Mouse (Mus musculus) hindbrain, embryonic 16.5 days (tissue): ENCODE data around the gene Acbd4. TPM values are rescaled to one million over a fixed set of nuclear protein-coding genes. Genes with fewer than 3 reads are reported as not detected.

ENCODE experiments used
- ATAC-seq: fragments of 200-750 bp; cut with Nextera tagmentation; 2 replicates; pipeline ENCODE4 v1.8.0; 2017; ENCODE audit warnings: moderate TSS enrichment, moderate library complexity
- H3K27ac ChIP-seq: fragments of 300-500 bp; sonication (generic); 2 replicates; pipeline ENCODE4 v1.5.1; 2014; ENCODE audit warnings: low read depth, mild to moderate bottlenecking, control low read depth, low read length, moderate library complexity
- H3K27me3 ChIP-seq: fragments of 300-500 bp; sonication (generic); replicated peaks from 2 replicates; pipeline ENCODE4 v1.6.1; 2014; ENCODE audit warnings: low read length; ENCODE audit not compliant: control insufficient read depth, insufficient read depth
- H3K36me3 ChIP-seq: fragments of 300-500 bp; sonication (generic); 2 replicates; pipeline ENCODE4 v1.6.1; 2014; ENCODE audit warnings: mild to moderate bottlenecking, low read length, moderate library complexity, mixed read lengths; ENCODE audit not compliant: control insufficient read depth, insufficient read depth
- H3K4me1 ChIP-seq: fragments of 300-500 bp; sonication (generic); 2 replicates; pipeline ENCODE4 v1.6.1; 2014; ENCODE audit warnings: low read depth, low read length; ENCODE audit not compliant: control insufficient read depth, insufficient read depth
- H3K4me2 ChIP-seq: fragments of 300-500 bp; sonication (generic); 2 replicates; pipeline ENCODE4 v1.6.1; 2014; ENCODE audit warnings: mild to moderate bottlenecking, low read length, control low read depth, moderate library complexity
- H3K4me3 ChIP-seq: fragments of 300-500 bp; sonication (generic); 2 replicates; pipeline ENCODE4 v1.5.1; 2014; ENCODE audit warnings: mild to moderate bottlenecking, low read length, control low read depth, moderate library complexity
- H3K9ac ChIP-seq: fragments of 300-500 bp; sonication (generic); 2 replicates; pipeline ENCODE4 v1.6.1; 2014; ENCODE audit warnings: low read depth, mild to moderate bottlenecking, control low read depth, low read length, moderate library complexity
- H3K9me3 ChIP-seq: fragments of 300-500 bp; sonication (generic); 2 replicates; pipeline ENCODE4 v1.6.1; 2014; ENCODE audit warnings: mild to moderate bottlenecking, low read length, moderate library complexity; ENCODE audit not compliant: control insufficient read depth
- WGBS: fragments of 180-500 bp; shearing (Covaris S2); extraction: QIAGEN DNeasy Blood & Tissue Kit; methylation state at CpG from one replicate; pipeline ENCODE4 v1.1.7; 2014; 5-methylcytosine and 5-hydroxymethylcytosine counted together
- polyA plus RNA-seq: library from polyadenylated mRNA; unstranded; fragments of >200 nt; fragmentation: Nextera tagmentation; extraction: Ambion mirVana; gene quantifications from 2 replicates; pipeline ENCODE4 v1.2.1, GENCODE M21; 2015

The Acbd4 gene
- polyA plus RNA-seq, 1 experiment from 2014 or later: 14.2 TPM

DNA sequence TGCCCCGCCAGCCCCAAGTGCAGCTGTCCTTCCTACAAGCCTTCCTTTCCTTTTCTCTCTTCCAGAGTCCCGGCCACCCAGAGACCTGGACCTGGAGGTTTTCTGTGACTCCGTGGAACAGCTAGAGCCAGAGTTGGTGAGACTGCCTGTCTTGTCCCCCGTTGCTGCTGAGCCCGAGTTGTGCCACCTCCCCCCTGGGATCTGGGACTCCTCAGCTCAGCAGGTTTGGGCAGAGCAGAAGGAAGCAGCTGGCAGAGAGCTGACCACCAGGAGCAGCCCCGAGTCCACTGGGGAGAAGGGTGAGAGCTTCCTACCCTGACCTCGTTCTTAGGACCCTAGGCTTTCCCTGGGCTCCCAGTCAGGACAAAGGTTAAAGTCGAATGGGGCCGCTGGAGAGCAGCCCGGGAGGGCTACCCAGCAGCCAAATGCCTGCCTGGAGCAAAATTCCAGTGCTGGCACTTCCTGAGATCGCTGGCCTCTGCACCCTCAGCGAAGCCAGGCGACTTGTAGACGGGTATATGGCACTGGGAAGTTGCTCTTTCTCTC lies 3.8 kb downstream of the Acbd4 start:
- Histone ChIP-seq H3K36me3 (no peaks in the 10 kb centered on the region), H3K4me1 (peaks cover 16% of the 10 kb centered on the region), H3K27me3 (peaks cover 2% of the 10 kb centered on the region; the same call in 1 of the 2 replicates), H3K4me2 (no peak overlapping the region), H3K9ac (no peak overlapping the region), H3K4me3 (no peak overlapping the region), H3K27ac (no peak overlapping the region), H3K9me3 (no peaks in the 10 kb centered on the region)
- WGBS: 63% methylated on average over 14 of the region's 14 CpGs
- ATAC-seq: no peak

DNA sequence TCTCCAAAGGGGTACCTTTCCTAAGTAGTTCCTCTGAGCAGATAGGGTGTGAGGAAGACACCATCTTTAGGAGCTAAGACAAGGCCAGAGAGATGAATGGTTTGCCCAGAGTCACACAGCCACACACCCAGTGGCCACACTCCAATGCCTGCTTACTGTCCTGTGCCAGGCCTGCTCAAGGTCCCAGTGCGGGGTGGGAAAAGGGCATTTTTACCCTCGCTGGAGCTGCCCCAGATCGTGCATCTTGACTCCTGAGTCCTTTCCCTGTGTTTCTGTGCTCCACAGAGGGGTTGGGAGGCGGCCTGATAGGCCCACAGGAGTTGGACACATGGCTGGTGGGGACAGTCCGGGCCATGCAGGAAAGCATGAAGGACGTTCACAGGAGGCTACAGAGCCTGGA lies 4.3 kb downstream of the Acbd4 start:
- no peaks in the 10 kb centered on the region for H3K9me3 ChIP-seq
- H3K9ac ChIP-seq: no peak overlapping the region
- no peak overlapping the region for H3K4me3 ChIP-seq
- H3K4me1 ChIP-seq: peaks cover 16% of the 10 kb centered on the region
- no peak overlapping the region for H3K4me2 ChIP-seq
- no peak overlapping the region for H3K27ac ChIP-seq
- peaks cover 3% of the 10 kb centered on the region; the same call in 1 of the 2 replicates for H3K27me3 ChIP-seq
- no peak for ATAC-seq
- no peaks in the 10 kb centered on the region for H3K36me3 ChIP-seq
- 88% methylated on average over 6 of the region's 6 CpGs for whole genome bisulfite sequencing

DNA sequence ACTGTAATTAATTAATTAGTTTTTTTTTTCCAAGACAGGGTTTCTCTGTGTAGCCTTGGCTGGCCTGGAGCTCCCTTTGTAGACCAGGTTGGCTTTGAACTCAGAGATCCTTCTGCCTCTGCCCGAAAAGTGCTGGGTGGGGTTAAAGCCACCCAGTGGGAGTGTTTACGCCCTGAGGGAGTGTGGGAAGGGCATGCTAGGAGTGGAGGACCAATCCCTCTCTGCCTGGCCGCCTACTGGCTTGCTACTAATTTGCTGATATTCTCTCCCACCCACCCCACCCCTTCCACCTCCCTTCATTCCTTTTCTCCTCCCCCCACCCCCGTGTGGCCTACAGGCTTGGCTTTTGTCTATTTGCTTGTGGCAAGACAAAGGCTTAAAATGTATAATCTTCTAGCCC lies 4.9 kb downstream of the Acbd4 start:
- 69% methylated on average over 4 of the region's 4 CpGs for WGBS
- Histone ChIP-seq H3K36me3 (no peaks in the 10 kb centered on the region), H3K27me3 (peaks cover 9% of the 10 kb centered on the region)

DNA sequence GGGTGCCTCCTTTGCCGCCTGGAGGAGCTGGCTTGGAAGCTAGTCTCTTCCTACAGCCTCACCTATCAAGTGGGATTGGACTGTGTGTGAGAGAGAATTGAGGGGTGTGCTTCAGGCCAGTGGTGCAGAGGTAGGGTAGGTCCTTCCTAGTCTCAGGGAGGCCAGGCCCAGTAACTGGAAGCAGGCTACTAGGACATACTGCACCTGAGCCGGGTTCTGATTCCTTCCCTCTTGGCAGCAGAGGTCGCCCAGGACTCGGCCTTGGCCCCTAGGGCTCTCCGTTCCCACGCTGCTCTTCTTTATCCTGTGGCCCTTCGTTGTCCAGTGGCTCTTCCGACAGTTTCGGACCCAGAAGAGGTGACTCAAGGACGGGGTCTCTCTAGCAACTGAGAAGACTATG lies 9.8 kb downstream of the Acbd4 start:
- 18% methylated on average over 10 of the region's 10 CpGs for WGBS

More for the DNA sequence above, 4.9 kb downstream of the Acbd4 start:
- Histone ChIP-seq H3K4me1 (peaks cover 11% of the 10 kb centered on the region), H3K9ac (no peak overlapping the region), H3K4me2 (no peak overlapping the region), H3K27ac (no peak overlapping the region), H3K9me3 (no peaks in the 10 kb centered on the region), H3K4me3 (no peak overlapping the region)
- no peak for ATAC-seq

DNA sequence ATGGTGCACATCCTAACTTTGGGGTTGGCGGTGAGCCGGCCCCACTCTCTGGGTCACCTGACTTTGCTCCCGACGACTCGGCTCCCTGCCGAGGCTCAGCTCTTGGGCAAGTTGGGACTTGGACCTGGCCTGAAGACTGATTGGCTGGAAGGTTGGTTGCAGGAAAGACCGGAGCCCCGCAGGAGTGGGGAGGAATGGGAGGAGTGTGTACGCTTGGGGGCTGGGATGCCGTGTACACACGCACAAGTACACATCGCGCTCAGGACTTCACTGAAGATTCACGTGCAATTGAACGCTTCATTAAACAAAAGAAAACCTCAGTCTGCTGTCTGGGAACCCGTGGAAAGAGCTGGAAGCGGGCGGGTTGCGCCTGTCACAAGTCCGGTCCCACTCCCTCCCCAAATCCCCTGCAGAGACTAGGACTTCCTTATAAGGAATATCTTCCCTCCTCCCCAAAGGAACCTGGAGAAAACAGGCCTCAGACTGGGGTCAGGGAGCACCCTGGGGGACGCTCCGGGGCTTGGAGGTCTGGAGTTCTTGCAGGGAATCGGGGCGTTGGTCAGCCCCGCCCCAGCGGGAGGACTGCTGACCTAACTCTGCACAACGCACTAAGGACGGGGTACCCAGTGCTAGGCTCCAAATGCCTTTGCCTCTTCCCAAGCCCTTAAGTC lies 10.5 kb downstream of the Acbd4 start:
- Histone ChIP-seq H3K4me1 (peaks cover 14% of the 10 kb centered on the region), H3K4me2 (peak overlapping the region; percentile 55), H3K27me3 (peaks cover 15% of the 10 kb centered on the region), H3K4me3 (peak overlapping the region; percentile 33), H3K27ac (no peak overlapping the region), H3K9ac (peak overlapping the region; percentile 36; the same call in 1 of the 2 replicates), H3K9me3 (no peaks in the 10 kb centered on the region), H3K36me3 (no peaks in the 10 kb centered on the region)
- ATAC-seq: no peak
- 1% methylated on average over 28 of the region's 28 CpGs for WGBS

More for the DNA sequence above, 9.8 kb downstream of the Acbd4 start:
- Histone ChIP-seq H3K27ac (no peak overlapping the region), H3K4me1 (peaks cover 14% of the 10 kb centered on the region), H3K27me3 (peaks cover 15% of the 10 kb centered on the region), H3K9me3 (no peaks in the 10 kb centered on the region), H3K4me2 (peak overlapping the region; percentile 55), H3K4me3 (peak overlapping the region; percentile 33; the same call in 1 of the 2 replicates), H3K9ac (no peak overlapping the region), H3K36me3 (no peaks in the 10 kb centered on the region)
- ATAC-seq: no peak

DNA sequence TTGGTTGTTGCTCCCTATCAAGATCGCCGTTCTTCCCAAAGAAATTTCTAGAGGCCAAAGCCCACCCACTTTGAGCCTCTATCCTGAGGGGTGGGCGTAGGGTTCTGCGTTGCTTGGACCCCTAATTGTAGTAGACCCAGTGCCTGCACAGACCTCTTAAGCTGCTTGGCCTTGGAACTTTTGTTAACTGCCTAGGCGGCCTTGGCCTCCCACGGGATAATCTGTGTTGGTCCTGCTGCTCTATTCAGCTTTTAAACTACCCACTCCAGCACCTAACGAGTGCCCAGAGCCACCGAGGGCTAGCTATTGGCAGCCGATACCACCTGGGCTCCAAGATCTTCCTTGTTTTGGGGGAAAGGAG lies 11.1 kb downstream of the Acbd4 start:
- no peak overlapping the region for H3K27ac ChIP-seq
- peak overlapping the region; percentile 36; the same call in 1 of the 2 replicates for H3K9ac ChIP-seq
- H3K4me2 ChIP-seq: peak overlapping the region; percentile 55
- H3K4me3 ChIP-seq: peak overlapping the region; percentile 33
- H3K27me3 ChIP-seq: peaks cover 15% of the 10 kb centered on the region
- H3K9me3 ChIP-seq: no peaks in the 10 kb centered on the region
- no peak for ATAC-seq
- peaks cover 14% of the 10 kb centered on the region for H3K4me1 ChIP-seq
- no peaks in the 10 kb centered on the region for H3K36me3 ChIP-seq
- WGBS: 15% methylated on average over 9 of the region's 9 CpGs

DNA sequence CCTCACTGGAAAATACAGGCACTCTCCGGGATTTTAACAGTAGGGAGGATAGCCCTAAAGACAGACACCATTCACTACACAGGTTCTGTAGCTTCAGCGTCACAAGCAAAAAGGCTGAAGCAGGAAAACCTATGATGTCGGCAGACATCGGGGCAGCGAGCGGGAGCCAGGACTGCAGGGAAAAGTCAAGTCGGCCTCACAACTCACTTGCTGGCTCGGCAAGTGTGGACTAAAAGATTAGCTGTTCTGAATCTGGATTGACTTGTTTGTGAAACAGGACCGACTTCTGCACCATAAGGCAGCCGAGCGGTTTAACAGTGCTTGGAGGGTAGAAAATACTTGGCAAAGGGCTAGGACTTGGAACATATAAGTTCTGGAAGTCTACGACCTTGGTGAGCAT lies 11.5 kb downstream of the Acbd4 start:
- Histone ChIP-seq H3K4me1 (peaks cover 14% of the 10 kb centered on the region), H3K9me3 (no peaks in the 10 kb centered on the region), H3K4me2 (no peak overlapping the region), H3K27me3 (peaks cover 15% of the 10 kb centered on the region), H3K9ac (no peak overlapping the region), H3K4me3 (no peak overlapping the region), H3K27ac (no peak overlapping the region), H3K36me3 (no peaks in the 10 kb centered on the region)
- no peak for ATAC-seq
- WGBS: 35% methylated on average over 12 of the region's 12 CpGs

DNA sequence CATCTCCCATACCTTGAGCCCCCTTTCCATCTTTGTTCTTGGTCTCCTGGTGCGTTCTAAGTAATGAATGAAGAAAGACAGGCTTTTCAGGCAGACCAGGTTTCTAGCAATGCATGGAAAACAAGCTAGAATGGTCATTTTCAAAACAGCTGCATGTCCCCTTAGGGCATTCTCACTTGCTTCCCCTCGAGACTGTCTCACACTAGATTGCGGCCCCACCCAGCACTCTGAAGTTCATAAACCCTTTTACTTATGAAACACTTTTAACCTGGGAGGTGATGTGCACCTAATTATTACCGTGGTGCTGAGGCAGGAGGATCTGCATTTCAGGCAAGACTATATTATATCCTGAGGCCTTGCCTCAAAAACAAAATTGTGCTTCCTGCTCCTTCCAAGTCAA lies 12.3 kb downstream of the Acbd4 start:
- H3K9me3 ChIP-seq: no peaks in the 10 kb centered on the region
- no peak overlapping the region for H3K4me2 ChIP-seq
- peaks cover 15% of the 10 kb centered on the region for H3K27me3 ChIP-seq
- no peaks in the 10 kb centered on the region for H3K36me3 ChIP-seq
- no peak overlapping the region for H3K9ac ChIP-seq
- H3K4me1 ChIP-seq: peaks cover 19% of the 10 kb centered on the region
- H3K27ac ChIP-seq: no peak overlapping the region
- no peak for ATAC-seq
- H3K4me3 ChIP-seq: no peak overlapping the region
- 79% methylated on average over 4 of the region's 4 CpGs for WGBS

DNA sequence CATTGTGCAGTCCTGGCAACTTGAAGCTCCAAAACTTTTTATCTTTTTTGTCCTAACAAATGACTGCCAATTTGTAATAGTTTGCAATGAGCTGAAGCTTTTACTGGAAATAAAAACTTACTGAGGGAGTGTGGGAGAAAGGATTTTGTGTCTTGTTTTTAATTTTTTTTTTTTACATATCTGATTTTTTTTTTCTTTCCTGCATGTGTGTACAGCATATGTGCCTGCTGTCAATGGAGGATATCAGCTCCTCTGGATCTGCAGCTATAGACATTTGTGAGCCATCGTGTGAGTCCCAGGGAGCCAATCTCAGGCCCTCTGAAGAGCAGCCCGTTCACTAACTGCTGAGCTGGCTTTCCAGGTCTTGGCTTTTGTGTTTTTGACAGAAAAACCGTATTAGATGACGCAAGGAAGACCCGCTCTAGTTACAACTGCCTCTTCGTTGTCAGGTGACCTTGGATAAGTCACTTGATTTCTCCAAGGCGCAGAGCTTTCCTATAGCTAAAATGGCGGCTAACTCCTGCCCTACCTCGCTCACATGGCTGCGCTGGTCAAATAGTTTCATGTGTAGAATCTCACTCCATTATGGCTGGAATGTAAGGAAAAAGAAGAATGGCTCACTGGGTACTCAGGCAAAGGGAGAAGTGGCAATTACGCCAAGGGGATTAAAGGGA lies 12.9 kb downstream of the Acbd4 start:
- H3K36me3 ChIP-seq: no peaks in the 10 kb centered on the region
- H3K4me2 ChIP-seq: peak overlapping the region; percentile 71
- ATAC-seq: no peak
- peaks cover 23% of the 10 kb centered on the region for H3K4me1 ChIP-seq
- 87% methylated on average over 11 of the region's 11 CpGs for WGBS
- no peaks in the 10 kb centered on the region for H3K9me3 ChIP-seq
- H3K27me3 ChIP-seq: peaks cover 15% of the 10 kb centered on the region
- peak overlapping the region; percentile 91 for H3K27ac ChIP-seq
- H3K4me3 ChIP-seq: peak overlapping the region; percentile 64
- H3K9ac ChIP-seq: peak overlapping the region; percentile 80
